9 mouse cellular contexts compared by ENCODE assay signal in genomic region chr5:24730488-24730871, GRCm38 (mm10). TPM values are rescaled to one million over a fixed set of nuclear protein-coding genes. Genes with fewer than 3 reads are reported as not detected.
DNase-seq lines count a peak whose midpoint lies in the region; ATAC-seq and TF ChIP-seq lines count a peak whose summit lies in the region.
"Had no signal": no experiment of that assay in that cellular context is flagged by ENCODE, and none has a peak within 500 bp of the region (broad histone marks: within the 10 kb centered on the region; RNA-seq: fewer than 3 reads in every experiment).

Gene Wdr86, minus strand, starts transcription at chr5:24730727.

- DNase-seq in kidney, adult 8-10 months = no peak
- peak; percentile 84 for DNase-seq in embryonic facial prominence, embryonic 11.5 days (ENCODE audit: low spot score)
- peak; percentile 66 for DNase-seq in neural tube, embryonic 10.5 days (ENCODE audit: extremely low spot score, low spot score)
- DNase-seq in adrenal gland, postnatal 10 days = no peak
- no peak for DNase-seq in urinary bladder, adult 18-20 months (ENCODE audit: low spot score in 2 of 2)

- peak; percentile 36 for ATAC-seq in kidney, embryonic 14.5 days (ENCODE audit: low FRiP score, low TSS enrichment)
- peak; percentile 67 for ATAC-seq in embryonic facial prominence, embryonic 11.5 days (replicated peaks; ENCODE audit: insufficient number of reproducible peaks, low FRiP score, low TSS enrichment, low read depth)
- no peak for ATAC-seq in intestine, postnatal 0 days
- no peak for ATAC-seq in erythroblast, adult 5-6 weeks (replicated peaks; ENCODE audit: low FRiP score, poor library complexity, severe bottlenecking)

- H3K36me3 ChIP-seq in kidney, embryonic 14.5 days (ENCODE audit: control insufficient read depth, insufficient read depth, low read length) = no peaks in the 10 kb centered on the region
- no peaks in the 10 kb centered on the region for H3K36me3 ChIP-seq in embryonic facial prominence, embryonic 11.5 days (replicated peaks; ENCODE audit: control insufficient read depth, insufficient read depth, low read depth, low read length)
- H3K36me3 ChIP-seq in intestine, postnatal 0 days (ENCODE audit: control insufficient read depth, insufficient read depth) = no peaks in the 10 kb centered on the region

- no peak for TF ChIP-seq CTCF in intestine, postnatal 0 days (IDR thresholded peaks at IDR 0.05; ENCODE audit: low read depth)

- H3K4me1 ChIP-seq in kidney, embryonic 14.5 days (ENCODE audit: control insufficient read depth, insufficient read depth, low read length) = peaks cover 32% of the 10 kb centered on the region
- H3K4me1 ChIP-seq in embryonic facial prominence, embryonic 11.5 days (ENCODE audit: control insufficient read depth, insufficient read depth, low read length) = peaks cover 3% of the 10 kb centered on the region
- H3K4me1 ChIP-seq in intestine, postnatal 0 days (replicated peaks; ENCODE audit: control insufficient read depth, insufficient read depth, low read length) = 0 out of 2 replicates have a peak, but pooled peaks cover 3% of the 10 kb centered on the region

- WGBS in kidney, embryonic 14.5 days = under 1% methylated on average over 23 of the region's 23 CpGs
- 0% methylated on average over 23 of the region's 23 CpGs for WGBS in embryonic facial prominence, embryonic 11.5 days
- under 1% methylated on average over 23 of the region's 23 CpGs for WGBS in intestine, postnatal 0 days

- peak within 1 kb of the TSS; percentile 65 for H3K27ac ChIP-seq in kidney, embryonic 14.5 days (ENCODE audit: low read depth, low read length)
- peak within 1 kb of the TSS; percentile 74 for H3K27ac ChIP-seq in embryonic facial prominence, embryonic 11.5 days (replicated peaks; ENCODE audit: low read depth, low read length)
- H3K27ac ChIP-seq in intestine, postnatal 0 days (ENCODE audit: low read depth, low read length) = no peak within 1 kb of the TSS

- peak within 1 kb of the TSS; percentile 86 for H3K9ac ChIP-seq in kidney, embryonic 14.5 days (ENCODE audit: low read depth, low read length)
- H3K9ac ChIP-seq in embryonic facial prominence, embryonic 11.5 days (replicated peaks; ENCODE audit: low read length) = peak within 1 kb of the TSS; percentile 94
- peak within 1 kb of the TSS; percentile 51; the same call in 1 of the 2 replicates for H3K9ac ChIP-seq in intestine, postnatal 0 days (ENCODE audit: low read depth, low read length)

- no peaks in the 10 kb centered on the region for H3K9me3 ChIP-seq in kidney, embryonic 14.5 days (ENCODE audit: control insufficient read depth, low read length)
- H3K9me3 ChIP-seq in embryonic facial prominence, embryonic 11.5 days (replicated peaks; ENCODE audit: control insufficient read depth, low read length) = no peaks in the 10 kb centered on the region
- H3K9me3 ChIP-seq in intestine, postnatal 0 days (ENCODE audit: control insufficient read depth) = no peaks in the 10 kb centered on the region

- 0 out of 2 replicates have a peak, but pooled peaks cover 3% of the 10 kb centered on the region for H3K27me3 ChIP-seq in kidney, embryonic 14.5 days (ENCODE audit: control insufficient read depth, insufficient read depth, low read length)
- no peaks in the 10 kb centered on the region for H3K27me3 ChIP-seq in embryonic facial prominence, embryonic 11.5 days (ENCODE audit: control insufficient read depth, insufficient read depth, low read length)
- peaks cover 30% of the 10 kb centered on the region for H3K27me3 ChIP-seq in intestine, postnatal 0 days (replicated peaks; ENCODE audit: control insufficient read depth, insufficient read depth, low read length)

- peak within 1 kb of the TSS; percentile 71 for H3K4me3 ChIP-seq in kidney, embryonic 14.5 days (ENCODE audit: low read length)
- H3K4me3 ChIP-seq in embryonic facial prominence, embryonic 11.5 days (ENCODE audit: low read depth, low read length) = peak within 1 kb of the TSS; percentile 81
- peak within 1 kb of the TSS; percentile 49 for H3K4me3 ChIP-seq in intestine, postnatal 0 days (ENCODE audit: low read depth, low read length)

- peak within 1 kb of the TSS; percentile 82 for H3K4me2 ChIP-seq in kidney, embryonic 14.5 days (replicated peaks; ENCODE audit: low read depth, low read length)
- H3K4me2 ChIP-seq in embryonic facial prominence, embryonic 11.5 days (ENCODE audit: low read depth, low read length) = peak within 1 kb of the TSS; percentile 77
- peak within 1 kb of the TSS; percentile 76 for H3K4me2 ChIP-seq in intestine, postnatal 0 days (replicated peaks; ENCODE audit: low read depth)

RNA-seq across cellular contexts. Expression of gene Wdr86, which starts in this region (rescaled TPM):
- 36.1 and 37.0 TPM in 2 replicates for polyA plus RNA-seq in kidney, embryonic 14.5 days (2014; fragmentation: Nextera tagmentation; extraction: Ambion mirVana)
- polyA plus RNA-seq in embryonic facial prominence, embryonic 11.5 days (2014; fragmentation: Nextera tagmentation; extraction: Ambion mirVana) = 53.8 and 57.5 TPM in 2 replicates
- polyA plus RNA-seq in intestine, postnatal 0 days (2015; fragmentation: Nextera tagmentation; extraction: Ambion mirVana) = 2.7 and 2.9 TPM in 2 replicates
- total RNA-seq in adrenal gland, postnatal 10 days (2021) = 1 to 10 TPM; 3.9 to 4.5 TPM
- not detected in 2 replicates for total RNA-seq in erythroblast, adult 5-6 weeks (2015; ENCODE audit: low replicate concordance)
- not detected in 2 replicates for total RNA-seq in erythroblast, adult 5-6 weeks (2017; ENCODE audit: low replicate concordance)
- total RNA-seq: MEL had no signal

Comparison
In these comparisons a context has a peak if more than half of its experiments do, and no peak if none do; other contexts are left out.
1. RNA of gene Wdr86 (total RNA-seq): 3.9 to 4.5 TPM in adrenal gland, postnatal 10 days; not detected in erythroblast, adult 5-6 weeks; every median in the first group is over 4 times any median in the second.
2. ATAC-seq: peak in kidney, embryonic 14.5 days (single experiment) and embryonic facial prominence, embryonic 11.5 days (single experiment); none in intestine, postnatal 0 days (single experiment) and erythroblast, adult 5-6 weeks (single experiment).
3. DNase-seq: peak in embryonic facial prominence, embryonic 11.5 days (single experiment) and neural tube, embryonic 10.5 days (single experiment); none in kidney, adult 8-10 months (0 of 2), adrenal gland, postnatal 10 days (single experiment) and urinary bladder, adult 18-20 months (0 of 2).
4. Peak in every context shown above with its lines, with median percentiles within 50 percentile points of each other: H3K4me2 ChIP-seq, H3K4me3 ChIP-seq and H3K9ac ChIP-seq.